Mouse (Mus musculus) 416B (cell line): ENCODE results near the gene Ncs1.

Experiments used
- DNase-seq: peaks from one replicate; pipeline ENCODE4 v3.0.0; 2011; ENCODE audit warnings: low read depth

Gene Ncs1

GRCm38 (mm10) chr2:31245051-31245450 is 572 bp upstream of the Ncs1 start:
- DNase-seq: no peak

- DNase-seq: no peak
These were observed 788 bp downstream of the Ncs1 start for GRCm38 (mm10) chr2:31246251-31246971.

GRCm38 (mm10) chr2:31248856-31249255 is 3.2 kb downstream of the Ncs1 start:
- DNase-seq: no peak

GRCm38 (mm10) chr2:31252167-31252566 is 6.5 kb downstream of the Ncs1 start:
- no peak for DNase-seq

- no peak for DNase-seq
These were observed 7.8 kb downstream of the Ncs1 start for GRCm38 (mm10) chr2:31253463-31253862.

GRCm38 (mm10) chr2:31254806-31255205 is 9.2 kb downstream of the Ncs1 start:
- no peak for DNase-seq

GRCm38 (mm10) chr2:31255952-31256938 is 10.6 kb downstream of the Ncs1 start:
- DNase-seq: peak; percentile 35

GRCm38 (mm10) chr2:31257096-31257495 is 11.5 kb downstream of the Ncs1 start:
- no peak for DNase-seq

GRCm38 (mm10) chr2:31258609-31259366 is 13.2 kb downstream of the Ncs1 start:
- peak; percentile 72 for DNase-seq

GRCm38 (mm10) chr2:31259367-31259920 is 13.8 kb downstream of the Ncs1 start:
- no peak for DNase-seq

- DNase-seq: no peak
These were observed 14.9 kb downstream of the Ncs1 start for GRCm38 (mm10) chr2:31260549-31260948.

- DNase-seq: no peak
These were observed 17.4 kb downstream of the Ncs1 start for GRCm38 (mm10) chr2:31263039-31263461.

- DNase-seq: peak; percentile 10
These were observed 18.2 kb downstream of the Ncs1 start for GRCm38 (mm10) chr2:31263746-31264378.

GRCm38 (mm10) chr2:31267447-31267846 is 21.8 kb downstream of the Ncs1 start:
- DNase-seq: no peak

GRCm38 (mm10) chr2:31268631-31269030 is 23.0 kb downstream of the Ncs1 start:
- no peak for DNase-seq

- DNase-seq: no peak
These were observed 23.6 kb downstream of the Ncs1 start for GRCm38 (mm10) chr2:31269188-31269587.

- no peak for DNase-seq
These were observed 24.2 kb downstream of the Ncs1 start for GRCm38 (mm10) chr2:31269847-31270246.

- DNase-seq: peak; percentile 11
These were observed 24.8 kb downstream of the Ncs1 start for GRCm38 (mm10) chr2:31270470-31270869.

- peak; percentile 30 for DNase-seq
These were observed 25.4 kb downstream of the Ncs1 start for GRCm38 (mm10) chr2:31271071-31271470.

- no peak for DNase-seq
These were observed 29.4 kb downstream of the Ncs1 start for GRCm38 (mm10) chr2:31274993-31275392.

GRCm38 (mm10) chr2:31277810-31278209 is 32.2 kb downstream of the Ncs1 start:
- DNase-seq: no peak
